Mouse (Mus musculus) monocyte, adult 2 months (primary cell): ENCODE measurements around the gene Fam107b.

Experiments
- DNase-seq, 2 experiments: peaks; one replicate each; pipeline ENCODE4 v3.0.0; 2022; ENCODE audit warnings: low spot score in 2 of 2, low read depth in 1 of 2

The Fam107b gene

GRCm38 (mm10) chr2:3769786-3770318 is 199.6 kb downstream of the Fam107b start:
- no peak for DNase-seq

DNA sequence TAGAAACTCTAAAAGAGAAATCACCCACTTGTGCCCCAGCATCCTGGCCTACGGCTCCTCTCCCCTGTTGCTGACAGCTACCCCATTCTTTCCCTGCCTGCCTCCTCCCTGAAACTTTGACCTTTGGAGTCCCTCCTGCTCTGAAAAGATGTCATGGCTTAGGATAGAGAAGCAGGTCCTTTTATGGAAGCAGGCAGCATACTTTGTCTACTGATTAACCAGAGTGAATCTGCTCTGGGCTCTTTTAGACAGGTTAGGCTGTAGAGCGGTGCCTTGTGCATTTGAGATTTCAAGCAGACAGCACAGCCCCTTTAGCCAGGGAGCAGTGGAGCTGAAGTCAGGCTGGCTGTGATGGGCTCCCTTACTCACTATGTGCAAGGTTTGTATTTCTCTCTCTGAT is 200.1 kb downstream of the Fam107b start:
- no peak for DNase-seq

GRCm38 (mm10) chr2:3771483-3771882 is 201.2 kb downstream of the Fam107b start:
- DNase-seq, result no peak

GRCm38 (mm10) chr2:3773089-3773488 is 202.8 kb downstream of the Fam107b start:
- DNase-seq, result no peak

- DNase-seq, result no peak
Measured at GRCm38 (mm10) chr2:3775569-3775968, 205.3 kb downstream of the Fam107b start.

GRCm38 (mm10) chr2:3776045-3776444 is 205.8 kb downstream of the Fam107b start:
- no peak for DNase-seq

DNA sequence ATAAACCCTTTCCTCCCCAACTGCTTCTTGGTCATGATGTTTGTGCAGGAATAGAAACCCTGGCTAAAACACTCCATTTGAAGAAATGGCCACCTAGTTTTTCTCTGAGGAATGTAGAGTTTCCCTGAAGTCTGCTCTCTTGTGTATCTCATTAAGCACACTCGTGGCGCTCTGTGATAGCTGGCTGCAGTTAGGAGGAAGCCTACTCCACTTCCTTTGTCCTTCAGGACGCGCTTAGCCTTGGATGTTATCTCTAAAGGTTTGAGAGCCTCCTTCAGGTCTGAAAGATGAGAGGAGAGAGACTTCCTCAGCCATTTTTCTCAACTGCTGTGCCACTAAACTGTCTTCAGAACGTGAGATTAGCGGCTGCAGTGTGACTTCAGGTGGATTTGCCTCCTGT is 207.4 kb downstream of the Fam107b start:
- no peak for DNase-seq

- no peak for DNase-seq
Measured at GRCm38 (mm10) chr2:3785546-3785945, 215.3 kb downstream of the Fam107b start.

DNA sequence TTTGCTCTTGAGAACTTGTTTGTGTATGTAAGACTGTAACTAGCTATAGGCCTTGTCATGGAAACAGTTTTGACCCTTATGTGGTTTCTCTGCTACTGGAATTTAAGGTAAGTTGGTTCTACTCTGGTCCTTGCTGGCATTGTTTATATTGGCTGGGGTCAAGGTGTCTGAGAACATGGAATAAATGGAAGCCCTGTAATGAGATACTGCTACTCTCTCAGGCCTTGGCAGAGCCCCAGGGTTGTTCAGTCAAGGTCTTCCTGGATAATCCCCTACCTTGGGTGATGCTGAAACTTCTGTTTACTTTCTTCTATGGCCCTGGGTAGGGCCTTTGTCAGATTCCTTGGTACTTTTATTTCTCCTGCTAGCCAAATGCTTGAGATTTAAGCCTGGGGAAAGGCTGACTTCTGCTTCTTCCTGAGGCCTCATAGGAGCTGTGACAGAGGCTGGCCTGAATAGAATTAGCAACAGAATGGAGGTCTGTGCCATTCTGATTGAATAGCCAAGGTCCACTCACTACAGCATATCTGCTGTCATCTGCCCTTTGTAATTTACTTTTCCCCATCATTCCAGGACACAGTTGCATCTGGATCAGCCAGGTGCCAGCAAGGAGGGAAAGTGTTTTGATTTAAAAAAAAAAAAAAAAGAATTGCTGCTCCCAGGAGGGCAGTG is 217.6 kb downstream of the Fam107b start:
- no peak for DNase-seq

- no peak for DNase-seq
Measured at GRCm38 (mm10) chr2:3788424-3788786, 218.1 kb downstream of the Fam107b start.

GRCm38 (mm10) chr2:3796543-3796942 is 226.3 kb downstream of the Fam107b start:
- DNase-seq, result no peak

DNA sequence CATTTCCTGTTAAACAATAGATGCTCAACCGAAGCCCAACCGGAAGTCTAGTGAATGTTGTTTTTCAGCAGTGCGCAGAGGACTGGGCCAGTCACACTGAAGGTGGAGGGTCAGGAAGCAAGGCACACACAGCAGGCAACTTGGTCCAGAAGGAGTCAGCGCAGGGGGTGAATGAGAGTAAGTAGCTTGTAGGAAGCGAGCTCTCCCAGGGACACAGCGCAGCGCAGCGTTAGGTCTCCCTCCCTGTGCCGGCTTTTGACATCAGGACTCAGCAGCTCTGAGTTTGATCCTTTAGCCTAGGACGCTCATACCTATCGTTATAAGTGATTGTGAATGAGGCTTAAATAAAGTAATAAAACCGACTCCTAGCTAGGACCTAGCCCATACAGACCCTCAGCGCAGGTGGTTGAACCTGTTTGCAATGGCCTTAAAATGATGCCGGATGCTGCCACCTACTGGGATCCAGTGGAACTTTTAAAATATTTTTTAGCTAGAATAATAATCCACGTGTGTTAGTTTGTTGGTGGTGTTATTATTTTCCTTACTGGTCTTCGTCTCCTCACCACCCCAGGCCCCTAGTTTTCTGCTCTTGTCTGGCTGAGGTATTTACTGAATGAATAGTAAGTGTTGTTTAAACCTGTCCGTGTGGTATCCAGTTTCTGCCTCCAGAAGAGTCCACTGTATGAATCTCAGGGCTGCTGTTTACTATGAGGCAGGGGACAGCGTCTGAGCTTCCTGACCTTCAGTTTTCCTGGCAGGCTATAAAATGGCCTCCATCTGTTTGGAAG is 229.7 kb downstream of the Fam107b start:
- no peak for DNase-seq

- DNase-seq, result no peak
Measured at GRCm38 (mm10) chr2:3800555-3800878, 230.2 kb downstream of the Fam107b start.

DNA sequence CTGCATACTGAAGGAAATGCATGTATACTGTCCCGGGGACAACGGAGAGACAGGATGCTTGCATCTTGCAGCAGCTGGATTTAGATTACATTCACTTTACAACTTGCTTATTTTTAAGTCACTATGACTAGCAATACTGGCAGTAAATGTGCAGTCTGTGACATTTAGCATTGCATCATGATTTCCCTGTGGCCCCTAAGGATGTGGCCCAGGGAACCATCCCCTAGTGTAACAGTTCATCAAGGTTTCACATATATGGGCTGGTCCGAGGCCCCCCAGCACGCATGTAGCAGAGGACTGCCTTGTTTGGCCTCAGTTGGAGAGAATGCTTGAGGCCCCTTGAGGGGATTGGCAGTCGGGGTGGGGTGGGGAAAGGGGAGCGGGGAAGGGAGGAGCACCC is 235.5 kb downstream of the Fam107b start:
- DNase-seq, result no peak

GRCm38 (mm10) chr2:3810321-3810720 is 240.0 kb downstream of the Fam107b start:
- no peak for DNase-seq

- DNase-seq, result no peak
Measured at GRCm38 (mm10) chr2:3816142-3816609, 245.9 kb downstream of the Fam107b start.

GRCm38 (mm10) chr2:3817626-3818025 is 247.3 kb downstream of the Fam107b start:
- no peak for DNase-seq

DNA sequence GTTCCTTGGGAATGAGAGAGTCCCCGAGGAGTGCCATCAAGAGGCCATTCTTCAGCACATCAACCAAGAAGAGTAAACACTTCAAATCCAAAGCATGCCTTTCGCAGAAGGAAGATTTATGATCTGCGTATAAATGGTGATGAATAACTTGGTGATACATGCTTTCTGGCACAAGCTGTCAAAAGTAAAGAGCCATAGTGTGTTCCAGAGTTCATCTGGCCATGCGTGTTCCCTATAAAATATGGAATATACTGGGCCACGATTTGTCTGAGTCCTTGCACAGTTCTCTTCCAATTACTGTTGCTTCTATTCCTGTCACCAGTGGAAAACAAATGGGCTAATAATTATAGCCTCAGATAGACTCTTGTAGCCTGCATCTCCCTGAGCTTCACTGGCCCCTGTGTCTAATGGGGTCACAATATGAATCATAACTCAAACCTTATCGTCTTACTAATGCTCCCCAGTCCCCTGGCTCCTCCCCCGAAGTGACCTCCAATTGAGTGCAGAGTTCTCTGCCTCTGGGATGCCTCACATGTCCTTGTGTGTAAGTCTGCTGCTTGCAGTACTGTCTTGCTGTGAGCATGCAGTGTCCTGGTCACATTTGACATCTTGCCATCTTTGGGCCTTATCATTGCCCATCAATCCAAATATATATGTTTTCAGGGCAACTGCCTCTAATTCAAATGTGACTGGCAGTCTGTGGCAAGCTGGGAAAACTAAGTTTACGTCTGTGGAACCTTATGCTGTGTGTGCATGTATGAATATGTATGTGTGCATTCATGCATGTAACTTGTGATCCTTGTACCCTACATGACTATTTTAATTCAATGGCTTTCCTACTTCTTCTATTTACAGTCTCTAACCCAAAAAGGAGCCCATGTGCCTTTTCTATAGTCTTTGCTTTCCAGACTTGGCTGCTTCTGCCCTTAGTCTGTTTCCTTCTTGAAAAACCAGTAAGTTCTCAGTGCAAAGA is 252.5 kb downstream of the Fam107b start:
- DNase-seq, result no peak
